Mouse (Mus musculus) MEL (cell line): ENCODE data around the gene Sox6.

Source experiments
- POLR2A ChIP-seq, 2 experiments: IDR thresholded peaks; 2 replicates each; pipeline ENCODE4 v1.6.1; 2011 to 2012; ENCODE audit warnings: low read length in 2 of 2, mild to moderate bottlenecking in 2 of 2, control low read depth in 1 of 2, improper control_type of control experiment in 1 of 2, low read depth in 1 of 2, moderate library complexity in 1 of 2; ENCODE audit not compliant: control insufficient read depth in 1 of 2, insufficient read depth in 1 of 2, poor library complexity in 1 of 2
- TAL1 ChIP-seq: IDR thresholded peaks from 2 replicates; pipeline ENCODE4 v1.6.1; 2012; ENCODE audit warnings: mild to moderate bottlenecking, inconsistent platforms, low read length, moderate library complexity, mixed read lengths

DNA sequence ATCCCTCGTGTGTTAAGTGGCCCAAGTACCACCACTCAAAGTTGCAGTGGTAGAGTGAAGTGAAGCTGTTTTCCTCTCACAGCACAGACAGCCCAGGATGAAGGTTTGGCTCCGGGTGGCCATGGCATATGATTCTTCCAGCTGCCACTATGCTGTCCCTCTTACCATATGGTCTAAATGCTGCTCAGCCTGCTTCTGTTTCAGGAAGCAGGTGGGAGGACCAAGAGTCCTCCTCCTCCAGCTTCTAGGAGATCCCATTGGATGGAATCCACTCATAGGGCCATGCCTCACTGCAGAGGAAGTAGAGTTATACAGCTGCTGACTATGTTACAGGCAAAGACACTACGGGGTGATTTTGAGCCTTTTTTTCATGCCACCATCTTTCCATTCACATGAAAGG, 591.5 kb downstream of the Sox6 start:
- TF ChIP-seq POLR2A (IDR thresholded peaks at IDR 0.05; ENCODE audit: control insufficient read depth in 1 of 2, insufficient read depth in 1 of 2, low read depth in 1 of 2, low read length in 2 of 2, poor library complexity in 1 of 2) (no peak), TAL1 (no peak)
